ENCODE assay signal across 9 mouse cellular contexts in genomic region chr1:64705230-64705629, GRCm38 (mm10). TPM values are rescaled to one million over a fixed set of nuclear protein-coding genes. Genes with fewer than 3 reads are reported as not detected.
DNase-seq lines count a peak whose midpoint lies in the region; ATAC-seq lines count a peak whose summit lies in the region.
"Had no signal": no experiment of that assay in that cellular context is flagged by ENCODE, and none has a peak within 500 bp of the region (broad histone marks: within the 10 kb centered on the region; RNA-seq: fewer than 3 reads in every experiment).

No protein-coding gene starts in this region.

- H3K27me3 ChIP-seq in kidney, embryonic 14.5 days (ENCODE audit: control insufficient read depth, insufficient read depth, low read length) = no peaks in the 10 kb centered on the region
- no peaks in the 10 kb centered on the region for H3K27me3 ChIP-seq in midbrain, embryonic 11.5 days (ENCODE audit: control insufficient read depth, insufficient read depth, low read length)
- H3K27me3 ChIP-seq: liver, embryonic 15.5 days had no signal

- H3K36me3 ChIP-seq in kidney, embryonic 14.5 days (ENCODE audit: control insufficient read depth, insufficient read depth, low read length) = peaks cover 7% of the 10 kb centered on the region; the same call in 1 of the 2 replicates
- peaks cover 5% of the 10 kb centered on the region; the same call in 1 of the 2 replicates for H3K36me3 ChIP-seq in midbrain, embryonic 11.5 days (ENCODE audit: control insufficient read depth, insufficient read depth, low read length)
- H3K36me3 ChIP-seq: liver, embryonic 15.5 days had no signal

- no peak overlapping the region for H3K27ac ChIP-seq in kidney, embryonic 14.5 days (ENCODE audit: low read depth, low read length)
- no peak overlapping the region for H3K27ac ChIP-seq in midbrain, embryonic 11.5 days (ENCODE audit: low read depth, low read length)
- H3K27ac ChIP-seq: liver, embryonic 15.5 days had no signal

- H3K4me1 ChIP-seq in kidney, embryonic 14.5 days (ENCODE audit: control insufficient read depth, insufficient read depth, low read length) = no peaks in the 10 kb centered on the region
- H3K4me1 ChIP-seq in midbrain, embryonic 11.5 days (ENCODE audit: control insufficient read depth, insufficient read depth, low read length) = no peaks in the 10 kb centered on the region

- H3K4me2 ChIP-seq in kidney, embryonic 14.5 days (replicated peaks; ENCODE audit: low read depth, low read length) = no peak overlapping the region
- H3K4me2 ChIP-seq in midbrain, embryonic 11.5 days = no peak overlapping the region
- H3K4me2 ChIP-seq: liver, embryonic 15.5 days had no signal

- no peak overlapping the region for H3K4me3 ChIP-seq in kidney, embryonic 14.5 days (ENCODE audit: low read length)
- no peak overlapping the region for H3K4me3 ChIP-seq in midbrain, embryonic 11.5 days (ENCODE audit: low read depth, low read length)
- H3K4me3 ChIP-seq: liver, embryonic 15.5 days had no signal

- 50% methylated on average over 6 of the region's 6 CpGs for WGBS in kidney, embryonic 14.5 days
- WGBS in midbrain, embryonic 11.5 days = 50% methylated on average over 6 of the region's 6 CpGs

- no peak for ATAC-seq in kidney, embryonic 14.5 days (ENCODE audit: low FRiP score, low TSS enrichment)
- no peak for ATAC-seq in midbrain, embryonic 11.5 days (ENCODE audit: low FRiP score)

- peak; percentile 49 for DNase-seq in kidney, adult 11 months
- DNase-seq in adrenal gland, adult 18-20 months (ENCODE audit: low spot score in 2 of 2) = peak; percentile 50 to 62
- peak; percentile 77 for DNase-seq in embryo, embryonic 10.5 days (ENCODE audit: low spot score)
- peak; percentile 73 for DNase-seq in heart, postnatal 4 days
- peak; percentile 14 to 49 for DNase-seq in layer of hippocampus, postnatal 36 days
- peak; percentile 92 for DNase-seq in midbrain, embryonic 11.5 days (ENCODE audit: low spot score, missing footprints)
- DNase-seq in spleen, postnatal 4 days (ENCODE audit: low spot score in 2 of 2) = peak; percentile 57 to 72

- H3K9me3 ChIP-seq in kidney, embryonic 14.5 days (ENCODE audit: control insufficient read depth, low read length) = no peaks in the 10 kb centered on the region
- H3K9me3 ChIP-seq in midbrain, embryonic 11.5 days (ENCODE audit: control insufficient read depth, low read length) = no peaks in the 10 kb centered on the region
- H3K9me3 ChIP-seq: liver, embryonic 15.5 days had no signal

- no peak overlapping the region for H3K9ac ChIP-seq in kidney, embryonic 14.5 days (ENCODE audit: low read depth, low read length)
- no peak overlapping the region for H3K9ac ChIP-seq in midbrain, embryonic 11.5 days (ENCODE audit: low read length)
- H3K9ac ChIP-seq: liver, embryonic 15.5 days had no signal

RNA-seq across cellular contexts. Expression of gene Ccnyl1, which starts 15.0 kb away (rescaled TPM):
- polyA plus RNA-seq in kidney, embryonic 14.5 days (2014; fragmentation: Nextera tagmentation; extraction: Ambion mirVana) = 9.0 and 11.3 TPM in 2 replicates
- total RNA-seq in adrenal gland, adult 18-20 months (2021) = 10 to 100 TPM; 15.9 to 16.5 TPM
- total RNA-seq in heart, postnatal 4 days (2021) = 10 to 100 TPM; 31.0 to 33.2 TPM
- 10 to 100 TPM; 14.1 to 16.9 TPM for total RNA-seq in layer of hippocampus, postnatal 36 days (2021)
- polyA plus RNA-seq in midbrain, embryonic 11.5 days (2014; fragmentation: Nextera tagmentation; extraction: Ambion mirVana) = 10.2 and 12.9 TPM in 2 replicates

RNA-seq across cellular contexts. Expression of gene Fzd5, which starts 32.3 kb away (rescaled TPM):
- polyA plus RNA-seq in kidney, embryonic 14.5 days (2014; fragmentation: Nextera tagmentation; extraction: Ambion mirVana) = 1.8 and 2.3 TPM in 2 replicates
- 10 to 100 TPM; 15.9 to 20.5 TPM for total RNA-seq in adrenal gland, adult 18-20 months (2021)
- 10 to 100 TPM in 1 of 2 experiments, 1 to 10 TPM in 1; 9.5 to 10.6 TPM for total RNA-seq in heart, postnatal 4 days (2021)
- under 1 TPM; 0.70 to 0.94 TPM for total RNA-seq in layer of hippocampus, postnatal 36 days (2021)
- polyA plus RNA-seq in midbrain, embryonic 11.5 days (2014; fragmentation: Nextera tagmentation; extraction: Ambion mirVana) = 0.18 and 0.52 TPM in 2 replicates

Comparison
In these comparisons a context has a peak if more than half of its experiments do, and no peak if none do; other contexts are left out.
1. DNase-seq: peak in every context shown above with its lines; median percentile 92 in midbrain, embryonic 11.5 days; 77 in embryo, embryonic 10.5 days; 73 in heart, postnatal 4 days; 64 in spleen, postnatal 4 days; 56 in adrenal gland, adult 18-20 months; 49 in kidney, adult 11 months; 32 in layer of hippocampus, postnatal 36 days.
2. RNA of gene Fzd5, which starts 32.3 kb away (total RNA-seq): 15.9 to 20.5 TPM in adrenal gland, adult 18-20 months and 9.5 to 10.6 TPM in heart, postnatal 4 days; 0.70 to 0.94 TPM in layer of hippocampus, postnatal 36 days; every median in the first group is over 4 times any median in the second.